Mouse (Mus musculus): ENCODE measurements around the gene Lrrc71. TPM values are rescaled to one million over a fixed set of nuclear protein-coding genes. Genes with fewer than 3 reads are reported as not detected.

The Lrrc71 gene
- polyA plus RNA-seq, 1 experiment from 2014 or later, result 0.71 TPM

- Histone ChIP-seq H3K4me3 (ENCODE audit: low read length) (no peak overlapping the region), H3K9me3 (replicated peaks; ENCODE audit: control insufficient read depth, low read length) (no peaks in the 10 kb centered on the region), H3K4me2 (ENCODE audit: low read depth, low read length) (no peak overlapping the region), H3K9ac (ENCODE audit: low read length) (no peak overlapping the region), H3K27ac (ENCODE audit: low read length) (no peak overlapping the region), H3K27me3 (ENCODE audit: control insufficient read depth, insufficient read depth, low read length) (no peaks in the 10 kb centered on the region), H3K4me1 (ENCODE audit: control insufficient read depth, insufficient read depth, low read length) (peaks cover 3% of the 10 kb centered on the region; the same call in 1 of the 2 replicates), H3K36me3 (ENCODE audit: control insufficient read depth, insufficient read depth) (peaks cover 6% of the 10 kb centered on the region)
- 72% methylated on average over 3 of the region's 3 CpGs for WGBS
- no peak for ATAC-seq (replicated peaks; ENCODE audit: extremely low read depth, insufficient read depth, low FRiP score)
Measured at GRCm38 (mm10) chr3:87742013-87742412, 6.4 kb downstream of the Lrrc71 start.

GRCm38 (mm10) chr3:87738906-87739305, 9.5 kb downstream of the Lrrc71 start:
- Histone ChIP-seq H3K36me3 (ENCODE audit: control insufficient read depth, insufficient read depth) (peaks cover 30% of the 10 kb centered on the region), H3K27me3 (ENCODE audit: control insufficient read depth, insufficient read depth, low read length) (no peaks in the 10 kb centered on the region), H3K4me1 (ENCODE audit: control insufficient read depth, insufficient read depth, low read length) (peaks cover 3% of the 10 kb centered on the region; the same call in 1 of the 2 replicates), H3K9me3 (replicated peaks; ENCODE audit: control insufficient read depth, low read length) (no peaks in the 10 kb centered on the region), H3K4me2 (ENCODE audit: low read depth, low read length) (no peak overlapping the region), H3K4me3 (ENCODE audit: low read length) (no peak overlapping the region), H3K9ac (ENCODE audit: low read length) (no peak overlapping the region), H3K27ac (ENCODE audit: low read length) (no peak overlapping the region)
- 90% methylated on average over 5 of the region's 5 CpGs for WGBS
- ATAC-seq (replicated peaks; ENCODE audit: extremely low read depth, insufficient read depth, low FRiP score), result no peak

GRCm38 (mm10) chr3:87735335-87735734, 13.1 kb downstream of the Lrrc71 start:
- no peak for ATAC-seq (replicated peaks; ENCODE audit: extremely low read depth, insufficient read depth, low FRiP score)
- H3K9ac ChIP-seq (ENCODE audit: low read length), result no peak overlapping the region
- peaks cover 54% of the 10 kb centered on the region for H3K36me3 ChIP-seq (ENCODE audit: control insufficient read depth, insufficient read depth)
- WGBS, result 78% methylated on average over 9 of the region's 9 CpGs
- H3K4me1 ChIP-seq (ENCODE audit: control insufficient read depth, insufficient read depth, low read length), result no peaks in the 10 kb centered on the region
- H3K27me3 ChIP-seq (ENCODE audit: control insufficient read depth, insufficient read depth, low read length), result no peaks in the 10 kb centered on the region
- H3K4me2 ChIP-seq (ENCODE audit: low read depth, low read length), result no peak overlapping the region
- no peaks in the 10 kb centered on the region for H3K9me3 ChIP-seq (replicated peaks; ENCODE audit: control insufficient read depth, low read length)
- no peak overlapping the region for H3K27ac ChIP-seq (ENCODE audit: low read length)
- no peak overlapping the region for H3K4me3 ChIP-seq (ENCODE audit: low read length)

- no peaks in the 10 kb centered on the region for H3K4me1 ChIP-seq (ENCODE audit: control insufficient read depth, insufficient read depth, low read length)
- no peak overlapping the region for H3K9ac ChIP-seq (ENCODE audit: low read length)
- H3K27ac ChIP-seq (ENCODE audit: low read length), result no peak overlapping the region
- H3K27me3 ChIP-seq (ENCODE audit: control insufficient read depth, insufficient read depth, low read length), result no peaks in the 10 kb centered on the region
- no peak overlapping the region for H3K4me2 ChIP-seq (ENCODE audit: low read depth, low read length)
- WGBS, result 68% methylated on average over 11 of the region's 11 CpGs
- no peaks in the 10 kb centered on the region for H3K9me3 ChIP-seq (replicated peaks; ENCODE audit: control insufficient read depth, low read length)
- no peak overlapping the region for H3K4me3 ChIP-seq (ENCODE audit: low read length)
- ATAC-seq (replicated peaks; ENCODE audit: extremely low read depth, insufficient read depth, low FRiP score), result no peak
- peaks cover 59% of the 10 kb centered on the region for H3K36me3 ChIP-seq (ENCODE audit: control insufficient read depth, insufficient read depth)
Measured at GRCm38 (mm10) chr3:87733984-87734761, 14.3 kb downstream of the Lrrc71 start.

GRCm38 (mm10) chr3:87733098-87733497, 15.3 kb downstream of the Lrrc71 start:
- Histone ChIP-seq H3K4me3 (ENCODE audit: low read length) (no peak overlapping the region), H3K27me3 (ENCODE audit: control insufficient read depth, insufficient read depth, low read length) (no peaks in the 10 kb centered on the region), H3K9ac (ENCODE audit: low read length) (no peak overlapping the region), H3K4me2 (ENCODE audit: low read depth, low read length) (no peak overlapping the region), H3K36me3 (ENCODE audit: control insufficient read depth, insufficient read depth) (peaks cover 65% of the 10 kb centered on the region), H3K4me1 (ENCODE audit: control insufficient read depth, insufficient read depth, low read length) (no peaks in the 10 kb centered on the region), H3K9me3 (replicated peaks; ENCODE audit: control insufficient read depth, low read length) (no peaks in the 10 kb centered on the region), H3K27ac (ENCODE audit: low read length) (no peak overlapping the region)
- no peak for ATAC-seq (replicated peaks; ENCODE audit: extremely low read depth, insufficient read depth, low FRiP score)
- 67% methylated on average over 4 of the region's 4 CpGs for WGBS

GRCm38 (mm10) chr3:87728696-87729095, 19.7 kb downstream of the Lrrc71 start:
- Histone ChIP-seq H3K4me2 (ENCODE audit: low read depth, low read length) (no peak overlapping the region), H3K9me3 (replicated peaks; ENCODE audit: control insufficient read depth, low read length) (no peaks in the 10 kb centered on the region), H3K27me3 (ENCODE audit: control insufficient read depth, insufficient read depth, low read length) (no peaks in the 10 kb centered on the region), H3K27ac (ENCODE audit: low read length) (no peak overlapping the region), H3K4me1 (ENCODE audit: control insufficient read depth, insufficient read depth, low read length) (no peaks in the 10 kb centered on the region), H3K4me3 (ENCODE audit: low read length) (no peak overlapping the region), H3K9ac (ENCODE audit: low read length) (no peak overlapping the region), H3K36me3 (ENCODE audit: control insufficient read depth, insufficient read depth) (peaks cover 68% of the 10 kb centered on the region)
- 86% methylated on average over 6 of the region's 6 CpGs for WGBS
- no peak for ATAC-seq (replicated peaks; ENCODE audit: extremely low read depth, insufficient read depth, low FRiP score)

- Histone ChIP-seq H3K36me3 (ENCODE audit: control insufficient read depth, insufficient read depth) (peaks cover 59% of the 10 kb centered on the region), H3K4me1 (ENCODE audit: control insufficient read depth, insufficient read depth, low read length) (no peaks in the 10 kb centered on the region), H3K4me3 (ENCODE audit: low read length) (no peak overlapping the region), H3K27ac (ENCODE audit: low read length) (no peak overlapping the region), H3K9me3 (replicated peaks; ENCODE audit: control insufficient read depth, low read length) (no peaks in the 10 kb centered on the region), H3K27me3 (ENCODE audit: control insufficient read depth, insufficient read depth, low read length) (no peaks in the 10 kb centered on the region), H3K9ac (ENCODE audit: low read length) (no peak overlapping the region), H3K4me2 (ENCODE audit: low read depth, low read length) (no peak overlapping the region)
- ATAC-seq (replicated peaks; ENCODE audit: extremely low read depth, insufficient read depth, low FRiP score), result no peak
- WGBS, result 90% methylated on average over 7 of the region's 7 CpGs
Measured at GRCm38 (mm10) chr3:87726191-87726590, 22.2 kb downstream of the Lrrc71 start.

- Histone ChIP-seq H3K27me3 (ENCODE audit: control insufficient read depth, insufficient read depth, low read length) (no peaks in the 10 kb centered on the region), H3K4me1 (ENCODE audit: control insufficient read depth, insufficient read depth, low read length) (no peaks in the 10 kb centered on the region), H3K9ac (ENCODE audit: low read length) (no peak overlapping the region), H3K36me3 (ENCODE audit: control insufficient read depth, insufficient read depth) (peaks cover 57% of the 10 kb centered on the region), H3K9me3 (replicated peaks; ENCODE audit: control insufficient read depth, low read length) (no peaks in the 10 kb centered on the region), H3K4me2 (ENCODE audit: low read depth, low read length) (no peak overlapping the region), H3K4me3 (ENCODE audit: low read length) (no peak overlapping the region), H3K27ac (ENCODE audit: low read length) (no peak overlapping the region)
- no peak for ATAC-seq (replicated peaks; ENCODE audit: extremely low read depth, insufficient read depth, low FRiP score)
- WGBS, result 98% methylated on average over 16 of the region's 16 CpGs
Measured at GRCm38 (mm10) chr3:87725396-87726160, 22.8 kb downstream of the Lrrc71 start.

- no peak for ATAC-seq (replicated peaks; ENCODE audit: extremely low read depth, insufficient read depth, low FRiP score)
- 65% methylated on average over 6 of the region's 6 CpGs for WGBS
- Histone ChIP-seq H3K4me3 (ENCODE audit: low read length) (no peak overlapping the region), H3K27ac (ENCODE audit: low read length) (no peak overlapping the region), H3K27me3 (ENCODE audit: control insufficient read depth, insufficient read depth, low read length) (no peaks in the 10 kb centered on the region), H3K9me3 (replicated peaks; ENCODE audit: control insufficient read depth, low read length) (no peaks in the 10 kb centered on the region), H3K9ac (ENCODE audit: low read length) (no peak overlapping the region), H3K4me1 (ENCODE audit: control insufficient read depth, insufficient read depth, low read length) (no peaks in the 10 kb centered on the region), H3K4me2 (ENCODE audit: low read depth, low read length) (no peak overlapping the region), H3K36me3 (ENCODE audit: control insufficient read depth, insufficient read depth) (peaks cover 55% of the 10 kb centered on the region)
Measured at GRCm38 (mm10) chr3:87724556-87724955, 23.9 kb downstream of the Lrrc71 start.
